Mouse (Mus musculus): ENCODE data around the gene Lmod3.

GRCm38 (mm10) chr6:97290687-97291086 lies 38.1 kb upstream of the Lmod3 start:
- TF ChIP-seq CTCF (IDR thresholded peaks at IDR 0.05; ENCODE audit: borderline replicate concordance, control insufficient read depth, extremely low read depth, insufficient read depth, low read length, poor library complexity), result no peak
- no peak for TF ChIP-seq POLR2A (IDR thresholded peaks at IDR 0.05; ENCODE audit: control insufficient read depth, extremely low read depth, insufficient read depth, low read length, poor library complexity)
